Mouse (Mus musculus) cerebellum, postnatal 25 days (tissue): ENCODE results near the gene Cacnb3.
A peak's percentile ranks its signal among the peaks of the same experiment; 100 is the strongest.

Experiments used
- DNase-seq, 2 experiments: peaks; one replicate each; pipeline ENCODE4 v3.0.0; 2021; ENCODE audit warnings: mixed read lengths in 2 of 2

Gene Cacnb3

DNA sequence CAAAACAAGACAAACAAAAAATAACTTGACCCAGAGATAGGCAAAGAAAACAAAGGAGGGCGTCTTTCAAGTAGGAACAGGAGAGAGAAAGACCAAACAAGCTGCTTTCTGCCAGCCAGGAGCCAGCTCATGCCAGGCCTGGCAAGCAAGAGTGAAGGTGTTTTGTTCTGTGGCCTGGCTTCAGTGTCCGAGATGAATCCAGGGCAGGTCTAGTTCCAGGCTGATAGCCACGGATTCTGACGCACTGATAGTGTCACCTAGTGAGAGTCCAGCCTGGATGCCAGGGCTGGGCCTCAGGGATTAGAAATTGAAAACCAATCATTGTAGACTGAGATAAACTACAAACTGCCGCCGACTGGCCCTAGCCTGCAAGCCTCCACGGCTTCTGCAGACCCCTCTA, 47.3 kb downstream of the Cacnb3 start:
- DNase-seq: peak; percentile 20 to 21

DNA sequence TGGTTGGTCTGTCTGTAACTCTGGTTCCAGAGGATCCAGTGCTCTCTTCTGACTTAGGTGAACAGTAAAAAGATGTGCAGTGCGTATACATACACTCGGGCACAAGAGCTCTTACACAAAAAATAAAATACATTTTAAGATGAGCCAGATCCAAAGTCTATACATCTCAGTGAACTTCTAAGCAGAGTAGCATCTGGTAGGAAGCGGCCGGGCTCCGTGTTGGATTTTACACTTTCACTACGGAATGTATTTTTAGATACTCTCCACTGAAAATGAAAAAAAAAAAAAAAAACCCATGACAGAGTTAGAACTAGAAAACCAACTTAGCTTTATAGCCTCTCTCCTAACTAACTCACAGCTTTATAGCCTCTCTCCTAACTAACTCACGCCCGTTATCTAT, 50.0 kb downstream of the Cacnb3 start:
- DNase-seq: no peak

DNA sequence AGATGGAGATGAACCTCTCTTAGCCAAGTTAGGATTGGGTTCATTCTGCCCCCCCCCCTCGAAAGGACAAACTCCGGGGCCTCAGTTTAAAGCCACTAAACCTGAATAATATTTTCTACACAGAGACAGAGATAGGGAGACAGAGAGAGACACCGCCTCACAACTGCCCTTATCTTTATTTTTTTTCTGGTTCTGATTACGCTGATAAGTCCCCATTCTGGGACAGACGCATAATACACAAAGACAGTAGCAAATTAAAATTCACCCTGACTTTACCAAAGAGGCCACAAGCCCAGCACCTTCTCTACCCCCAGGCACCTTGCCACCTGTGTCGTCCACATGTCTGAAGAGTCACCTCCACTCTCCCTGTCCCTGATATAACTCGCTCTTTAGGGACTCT, 51.0 kb downstream of the Cacnb3 start:
- DNase-seq: no peak

DNA sequence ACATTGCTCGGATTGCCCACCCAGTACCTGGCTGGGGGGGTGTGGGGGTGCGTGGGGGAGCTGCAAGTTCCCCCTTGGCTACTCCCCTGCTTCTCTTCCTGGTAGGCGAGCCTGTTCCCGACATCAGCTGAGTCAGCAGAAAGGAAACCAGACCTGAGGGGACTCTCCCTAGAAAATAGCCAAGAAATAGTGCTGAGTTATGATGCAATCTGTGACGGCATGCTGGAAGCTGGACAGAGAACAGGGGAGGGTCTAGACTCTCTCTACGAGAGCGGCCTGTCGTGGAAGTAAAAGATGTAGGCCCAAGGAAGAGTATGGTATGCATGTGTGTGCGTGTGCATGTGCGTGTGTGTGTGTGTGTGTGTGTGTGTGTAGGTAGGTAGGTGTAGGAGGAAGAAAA, 52.5 kb downstream of the Cacnb3 start:
- DNase-seq: no peak

DNA sequence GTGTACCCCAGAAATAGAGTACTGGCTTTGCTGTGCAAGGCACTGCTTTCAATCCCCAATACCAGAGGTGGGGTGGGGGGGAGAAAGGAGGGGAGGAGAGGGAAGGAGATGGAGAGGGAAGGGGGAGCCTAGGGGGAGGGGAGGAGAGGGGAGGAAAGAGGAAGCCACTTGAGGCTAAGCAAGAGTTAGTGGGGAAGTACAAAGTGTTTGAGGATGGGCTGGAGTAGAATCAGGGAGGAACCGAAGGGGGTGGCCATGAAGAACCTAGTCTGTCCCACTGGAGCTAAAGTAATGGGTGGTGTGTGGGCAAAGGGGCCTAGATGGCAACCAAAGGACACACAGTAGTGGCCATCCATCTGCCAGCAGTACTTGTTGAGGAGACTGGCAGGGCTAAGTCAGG, 53.1 kb downstream of the Cacnb3 start:
- no peak for DNase-seq

DNA sequence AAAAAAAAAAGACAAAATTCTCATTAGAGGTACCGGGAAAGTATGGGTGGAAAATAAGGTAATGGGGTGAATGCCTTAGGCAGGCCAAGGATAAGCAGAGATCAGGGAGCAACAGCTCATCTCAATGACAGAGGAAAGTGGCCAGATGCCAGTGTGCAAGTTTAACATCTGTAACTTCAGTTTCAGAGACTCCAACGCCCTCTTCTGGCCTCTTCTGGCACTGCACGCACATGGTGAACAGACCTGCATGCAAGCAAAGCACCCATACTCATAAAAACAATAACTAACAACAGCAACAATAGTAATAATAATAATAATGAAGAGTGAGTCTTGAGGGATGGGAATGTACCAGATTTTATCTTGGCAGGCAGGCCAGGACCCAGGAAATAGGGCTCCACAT, 55.3 kb downstream of the Cacnb3 start:
- DNase-seq: no peak

DNA sequence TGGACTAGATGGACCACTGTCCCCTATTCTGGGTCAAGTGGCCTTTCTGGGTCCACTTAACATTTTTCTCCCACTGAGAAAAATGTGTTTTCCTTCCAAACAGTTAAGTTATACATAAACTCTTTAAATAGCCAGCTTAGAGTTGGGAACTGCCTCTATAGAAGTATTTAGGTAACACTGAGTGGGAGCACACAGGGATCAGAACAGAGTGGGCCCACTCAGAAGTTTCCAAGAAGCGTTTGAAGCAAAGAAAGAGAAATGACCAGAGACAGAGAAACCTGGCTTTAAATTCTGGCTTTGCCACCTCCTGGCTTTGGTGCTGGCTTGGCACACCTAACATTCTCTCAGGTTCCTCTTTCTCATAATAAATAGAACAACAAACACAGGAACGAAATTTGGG, 59.0 kb downstream of the Cacnb3 start:
- DNase-seq: no peak

DNA sequence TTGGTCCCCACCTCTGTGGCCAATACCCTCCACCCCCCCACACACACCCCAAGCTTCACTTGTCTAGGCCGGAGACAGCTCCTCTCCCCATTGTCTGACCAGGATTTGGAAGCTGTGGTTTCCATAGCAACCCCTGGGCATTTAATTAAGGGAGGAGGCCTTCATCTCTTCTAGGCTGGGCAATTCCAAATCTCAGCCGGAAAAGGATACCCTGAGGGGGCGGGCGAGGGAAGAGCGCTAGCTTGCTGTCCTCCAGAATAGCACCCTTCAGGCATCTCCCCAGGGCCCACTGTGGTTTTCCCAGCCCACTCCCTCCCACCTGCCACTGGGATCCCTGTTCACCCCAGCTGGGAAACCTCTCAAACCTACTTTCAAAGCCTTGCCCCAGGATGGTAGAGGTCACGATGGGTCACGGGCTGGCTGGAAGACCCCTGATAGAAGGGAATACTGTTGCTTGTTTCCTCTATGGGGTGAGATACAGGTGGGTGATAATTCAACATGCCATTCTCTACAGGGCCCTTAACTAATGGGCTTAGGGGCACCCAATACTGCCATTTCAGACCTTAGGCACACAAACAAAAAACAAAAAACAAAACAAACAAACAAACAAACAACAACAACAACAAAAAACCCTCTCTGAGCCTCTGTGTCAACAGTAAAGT, 61.0 kb downstream of the Cacnb3 start:
- DNase-seq: no peak

DNA sequence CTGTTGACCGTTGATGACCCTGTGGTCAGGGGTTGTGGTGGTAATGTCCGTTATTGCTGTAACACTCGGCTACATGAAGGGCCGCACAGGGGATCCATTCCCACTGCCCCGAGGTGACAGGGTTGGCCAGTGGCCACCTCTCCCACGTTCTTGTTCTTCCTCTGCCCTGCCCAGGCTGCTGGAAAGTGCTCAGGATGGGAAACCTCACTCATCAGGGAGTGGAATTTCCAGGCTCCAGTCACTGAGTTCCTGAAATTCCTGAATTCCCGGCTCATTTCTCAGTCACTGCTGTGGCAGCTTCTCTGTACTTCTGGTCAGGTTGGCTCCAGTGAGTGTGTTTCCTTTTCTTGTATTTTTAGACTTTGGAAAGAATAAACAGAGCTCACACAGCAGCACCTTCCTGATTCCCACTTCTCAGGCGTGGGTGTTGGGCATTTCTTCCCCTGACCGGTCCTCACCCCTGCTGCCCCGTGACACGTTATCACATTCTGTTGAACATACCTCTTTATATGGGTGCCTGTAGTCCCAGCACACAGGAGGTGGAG, 61.6 kb downstream of the Cacnb3 start:
- no peak for DNase-seq
